Mouse (Mus musculus): ENCODE data around the gene Mixl1.

Gene Mixl1

GRCm38 (mm10) chr1:180696626-180697352 is at the start of gene Mixl1:
Mixl1 (minus strand) TSS chr1:180697034.
- DNase-seq (ENCODE audit: low spot score) = no peak

DNA sequence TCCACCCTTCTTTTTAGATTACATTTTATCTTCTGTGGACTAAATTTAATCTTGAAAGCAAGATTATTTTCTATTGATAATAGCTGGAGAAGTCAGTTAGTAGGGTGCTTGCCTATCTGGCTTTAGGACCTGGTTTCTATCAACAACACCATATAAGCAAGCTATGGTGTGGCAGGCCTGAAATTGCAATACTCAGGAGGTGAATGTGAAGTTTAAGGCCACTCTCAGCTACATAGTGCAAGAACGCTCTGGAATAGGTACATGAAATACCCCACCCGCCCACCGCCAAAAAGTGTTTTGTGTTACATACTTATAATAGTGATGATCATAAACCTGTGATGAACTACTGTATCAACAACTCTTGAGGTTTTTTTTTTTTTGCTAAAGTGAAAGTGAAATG is 32.4 kb upstream of the Mixl1 start:
- DNase-seq (ENCODE audit: low spot score) = no peak

- DNase-seq (ENCODE audit: low spot score) = no peak
These were observed 29.3 kb upstream of the Mixl1 start for GRCm38 (mm10) chr1:180726183-180726582.

DNA sequence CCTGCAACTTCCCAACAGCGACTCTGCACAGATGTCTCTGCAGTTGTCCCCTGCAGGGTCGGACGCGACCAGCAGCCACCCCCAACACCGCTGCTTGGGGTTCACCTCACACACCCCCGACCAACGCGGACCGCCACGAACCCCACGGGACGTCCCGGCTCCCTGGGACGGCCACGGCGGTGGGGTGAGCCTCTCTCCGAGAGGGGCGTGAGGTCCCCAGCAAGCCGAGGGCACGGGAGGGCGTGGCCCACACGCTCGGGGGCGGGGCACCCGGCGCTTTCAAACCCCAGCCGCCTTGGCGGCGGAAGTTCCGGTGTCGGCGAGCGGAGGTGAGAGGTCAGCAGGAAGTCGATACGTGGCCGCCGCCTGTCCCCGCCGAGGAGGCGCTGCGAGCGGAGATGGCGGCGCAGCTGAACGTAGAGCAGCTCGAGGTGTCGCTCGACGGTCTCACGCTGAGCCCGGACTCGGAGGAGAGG is 28.9 kb upstream of the Mixl1 start, which contains the start of gene Acbd3:
Acbd3 (plus strand) TSS at position 340 of the 476 bp plus-strand sequence.
- DNase-seq (ENCODE audit: low spot score) = peak; percentile 71

DNA sequence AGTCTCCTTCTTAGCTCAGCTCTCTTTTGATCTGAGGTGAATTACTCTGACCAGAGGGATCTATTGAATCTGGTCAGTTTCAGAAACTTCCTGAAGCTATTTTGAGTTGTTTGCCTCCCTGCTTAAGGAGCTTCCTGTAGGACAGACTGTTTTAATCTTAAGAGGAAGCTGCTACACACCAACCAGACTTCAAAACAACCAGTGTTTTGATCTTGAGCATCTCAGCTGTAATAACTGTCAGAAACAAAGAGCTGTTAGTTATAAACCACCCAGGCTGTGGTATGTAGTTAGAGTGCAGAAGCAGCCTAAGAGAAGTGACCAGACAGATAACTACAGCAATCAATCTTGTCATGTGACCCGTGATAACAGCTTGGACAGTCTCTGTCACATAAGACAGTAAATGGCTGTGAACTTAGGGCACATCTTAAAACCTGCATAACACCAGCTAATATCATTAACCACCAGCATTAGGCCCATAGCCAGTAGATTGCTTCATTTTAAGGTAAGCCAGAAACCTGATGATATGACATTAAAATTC is 26.9 kb upstream of the Mixl1 start:
- DNase-seq (ENCODE audit: low spot score) = no peak

- no peak for DNase-seq (ENCODE audit: low spot score)
These were observed 25.8 kb upstream of the Mixl1 start for GRCm38 (mm10) chr1:180722608-180723007.

- peak; percentile 77 for DNase-seq (ENCODE audit: low spot score)
These were observed 23.3 kb upstream of the Mixl1 start for GRCm38 (mm10) chr1:180719951-180720689.

DNA sequence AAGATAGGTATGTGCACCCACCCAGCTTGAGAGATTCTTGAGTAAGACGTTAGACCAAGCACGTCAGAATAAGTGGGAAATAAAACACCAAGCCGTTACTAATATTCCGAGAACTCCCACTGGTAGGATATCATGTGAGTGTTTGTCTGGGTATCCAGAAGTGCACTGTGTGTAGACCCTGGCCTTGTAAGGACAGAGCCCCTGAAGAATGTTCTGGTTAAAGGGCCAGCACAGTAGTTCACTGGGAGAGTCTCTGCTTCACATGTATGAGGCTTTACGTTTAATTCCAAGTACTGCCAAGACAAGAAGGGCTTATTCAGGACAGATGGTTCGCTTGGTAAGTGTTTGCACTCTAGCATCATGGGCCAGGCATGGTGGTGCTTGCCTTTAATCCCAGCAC is 22.6 kb upstream of the Mixl1 start:
- DNase-seq (ENCODE audit: low spot score) = no peak

DNA sequence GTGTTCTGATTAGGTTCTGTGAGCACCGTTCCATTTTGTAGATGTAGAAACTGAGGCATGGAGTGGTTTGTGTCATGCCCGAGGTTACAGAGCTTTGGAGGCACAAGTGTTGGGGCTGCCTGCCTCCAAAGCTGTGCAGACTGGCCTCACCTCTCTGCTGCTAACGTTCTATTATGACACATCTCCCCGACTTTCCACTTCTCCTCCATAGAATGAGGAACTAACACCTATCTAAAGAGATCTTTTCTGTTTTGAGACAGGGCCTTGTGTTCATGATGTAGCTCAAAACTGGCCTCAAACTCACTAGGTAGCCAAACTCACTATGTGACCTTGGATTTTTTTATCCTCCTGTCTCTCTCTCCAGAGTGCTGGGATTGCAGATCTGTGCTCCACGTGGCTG is 21.9 kb upstream of the Mixl1 start:
- DNase-seq (ENCODE audit: low spot score) = no peak

- DNase-seq (ENCODE audit: low spot score) = no peak
These were observed 12.3 kb upstream of the Mixl1 start for GRCm38 (mm10) chr1:180708935-180709776.

DNA sequence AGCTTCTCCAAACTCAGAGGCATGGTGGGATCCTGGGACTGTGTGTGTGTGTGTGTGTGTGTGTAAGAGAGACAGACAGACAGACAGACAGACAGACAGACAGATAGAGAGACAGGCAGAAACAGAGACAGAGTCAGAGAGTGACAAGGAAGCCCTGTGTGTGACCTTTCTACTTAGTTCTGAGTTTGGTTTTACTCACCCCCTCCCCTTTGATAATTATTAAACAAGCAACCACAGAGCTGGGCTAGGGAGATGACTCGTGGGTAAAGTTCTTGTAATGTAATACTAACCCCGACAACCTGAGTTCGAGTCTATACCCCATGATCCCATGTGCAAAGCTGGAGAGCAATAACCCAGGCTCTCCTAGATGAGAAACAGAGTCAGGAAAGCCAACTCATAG is 11.0 kb upstream of the Mixl1 start:
- no peak for DNase-seq (ENCODE audit: low spot score)

DNA sequence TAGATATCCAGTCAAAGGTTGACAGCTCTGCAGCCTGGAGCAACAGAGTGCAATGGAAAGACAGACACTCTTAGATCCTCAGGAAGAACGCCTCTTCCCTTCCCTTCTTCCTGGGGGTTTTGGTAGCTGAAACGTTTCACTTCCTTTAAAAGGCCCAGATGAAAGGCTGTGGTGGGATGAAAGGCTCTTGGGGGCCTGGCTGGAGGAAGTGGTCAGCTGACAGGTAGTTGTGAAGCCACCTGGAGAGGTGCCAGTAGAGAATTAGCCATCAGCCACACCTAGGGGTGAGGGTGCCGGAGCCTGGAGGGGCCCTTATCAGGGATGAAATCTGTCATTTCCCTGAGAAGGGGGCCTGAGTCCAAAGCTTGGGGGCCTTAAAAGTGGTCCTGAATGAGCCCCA is 10.5 kb upstream of the Mixl1 start:
- no peak for DNase-seq (ENCODE audit: low spot score)

DNA sequence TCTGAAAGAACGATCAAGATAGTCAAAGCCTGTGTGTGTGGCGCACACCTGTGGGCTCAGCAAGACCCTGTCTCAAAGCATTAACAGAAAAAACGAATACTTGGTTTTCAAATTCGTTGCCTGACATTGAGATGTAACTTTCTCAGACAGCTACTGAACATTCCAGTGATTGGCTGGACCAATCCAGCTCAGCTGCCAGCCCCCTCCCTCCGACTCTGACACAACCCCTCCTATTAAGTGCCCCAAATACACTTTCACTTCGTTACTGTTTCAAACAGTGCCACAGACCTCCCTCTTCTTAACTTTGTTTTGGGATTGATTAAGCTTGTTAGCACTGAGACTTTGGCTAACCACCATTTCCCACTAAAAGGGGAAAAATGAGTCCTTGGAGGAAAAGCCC is 6.6 kb upstream of the Mixl1 start:
- DNase-seq (ENCODE audit: low spot score) = no peak

- DNase-seq (ENCODE audit: low spot score) = no peak
These were observed 1.2 kb upstream of the Mixl1 start for GRCm38 (mm10) chr1:180698063-180698462.

- DNase-seq (ENCODE audit: low spot score) = no peak
These were observed 5.5 kb downstream of the Mixl1 start for GRCm38 (mm10) chr1:180691284-180691683.

Data from layer of hippocampus, adult 9-10 months (tissue).